Mouse (Mus musculus) hindbrain, embryonic 11.5 days (tissue): ENCODE results near the gene Bglap3. TPM values are rescaled to one million over a fixed set of nuclear protein-coding genes. Genes with fewer than 3 reads are reported as not detected.

Experiments used
- ATAC-seq: fragments of 200-750 bp; cut with Nextera tagmentation; 2 replicates; pipeline ENCODE4 v1.8.0; 2017; ENCODE audit warnings: mild to moderate bottlenecking, moderate TSS enrichment, moderate library complexity; ENCODE audit not compliant: low FRiP score
- DNase-seq: peaks from one replicate; pipeline ENCODE4 v3.0.0-alpha.2; 2015; ENCODE audit warnings: low spot score
- H3K27ac ChIP-seq: fragments of 300-500 bp; sonication (generic); 2 replicates; pipeline ENCODE4 v1.5.1; 2014; ENCODE audit warnings: mild to moderate bottlenecking, low read depth, low read length
- H3K27me3 ChIP-seq: fragments of 300-500 bp; sonication (generic); 2 replicates; pipeline ENCODE4 v1.6.1; 2014; ENCODE audit warnings: mild to moderate bottlenecking, low read length, moderate library complexity, mixed read lengths; ENCODE audit not compliant: control insufficient read depth, insufficient read depth
- H3K36me3 ChIP-seq: fragments of 300-500 bp; sonication (generic); 2 replicates; pipeline ENCODE4 v1.6.1; 2014; ENCODE audit warnings: mild to moderate bottlenecking, low read length, moderate library complexity, mixed read lengths; ENCODE audit not compliant: control insufficient read depth, insufficient read depth
- H3K4me1 ChIP-seq: fragments of 300-500 bp; sonication (generic); replicated peaks from 2 replicates; pipeline ENCODE4 v1.6.1; 2014; ENCODE audit warnings: low read length, mixed read lengths; ENCODE audit not compliant: control insufficient read depth, insufficient read depth
- H3K4me2 ChIP-seq: fragments of 300-500 bp; sonication (generic); replicated peaks from 2 replicates; pipeline ENCODE4 v1.6.1; 2014; ENCODE audit warnings: mild to moderate bottlenecking, low read depth, low read length
- H3K4me3 ChIP-seq: fragments of 300-500 bp; sonication (generic); 2 replicates; pipeline ENCODE4 v1.5.1; 2014; ENCODE audit warnings: low read depth, low read length
- H3K9ac ChIP-seq: fragments of 300-500 bp; sonication (generic); 2 replicates; pipeline ENCODE4 v1.6.1; 2014; ENCODE audit warnings: low read depth, low read length
- H3K9me3 ChIP-seq: fragments of 300-500 bp; sonication (generic); 2 replicates; pipeline ENCODE4 v1.6.1; 2016; ENCODE audit warnings: low read length; ENCODE audit not compliant: control insufficient read depth
- WGBS: fragments of 180-500 bp; shearing (Covaris S2); extraction: QIAGEN DNeasy Blood & Tissue Kit; methylation state at CpG from one replicate; pipeline ENCODE4 v1.1.7; 2014; 5-methylcytosine and 5-hydroxymethylcytosine counted together
- polyA plus RNA-seq: library from polyadenylated mRNA; unstranded; fragments of >200 nt; fragmentation: Nextera tagmentation; extraction: Ambion mirVana; gene quantifications from 2 replicates; pipeline ENCODE4 v1.2.1, GENCODE M21; 2014

The Bglap3 gene
- polyA plus RNA-seq, 1 experiment from 2014 or later = 0.26 TPM

- Histone ChIP-seq H3K9ac (peak within 1 kb of the TSS; percentile 90), H3K9me3 (no peaks in the 10 kb centered on the region), H3K4me1 (peaks cover 2% of the 10 kb centered on the region), H3K27ac (peak within 1 kb of the TSS; percentile 82), H3K36me3 (no peaks in the 10 kb centered on the region; the same call in none of the 2 replicates), H3K4me3 (peak within 1 kb of the TSS; percentile 65), H3K27me3 (no peaks in the 10 kb centered on the region), H3K4me2 (peak within 1 kb of the TSS; percentile 74)
- DNase-seq = peak; percentile 89
- ATAC-seq = peak; percentile 94
- under 1% methylated on average over 54 of the region's 54 CpGs for WGBS
Measured at GRCm38 (mm10) chr3:88409741-88410644, 37.5 kb upstream of the Bglap3 start, which contains the start of gene Pmf1. Pmf1 (minus strand) TSS chr3:88410331.

- Histone ChIP-seq H3K4me3 (peak overlapping the region; percentile 65), H3K27me3 (no peaks in the 10 kb centered on the region), H3K36me3 (peaks cover under 1% of the 10 kb centered on the region), H3K9ac (peak overlapping the region; percentile 90; the same call in 1 of the 2 replicates), H3K27ac (no peak overlapping the region), H3K4me1 (peaks cover 2% of the 10 kb centered on the region), H3K4me2 (peak overlapping the region; percentile 74), H3K9me3 (no peaks in the 10 kb centered on the region)
- WGBS = 61% methylated on average over 5 of the region's 5 CpGs
- no peak for DNase-seq
- no peak for ATAC-seq
Measured at GRCm38 (mm10) chr3:88408953-88409352, 36.4 kb upstream of the Bglap3 start.

GRCm38 (mm10) chr3:88407529-88407928, 35.0 kb upstream of the Bglap3 start:
- ATAC-seq (no peak), DNase-seq (no peak)
- Histone ChIP-seq H3K36me3 (peaks cover 2% of the 10 kb centered on the region; the same call in 1 of the 2 replicates), H3K27ac (no peak overlapping the region), H3K9ac (no peak overlapping the region), H3K4me3 (no peak overlapping the region), H3K4me2 (no peak overlapping the region), H3K27me3 (no peaks in the 10 kb centered on the region), H3K9me3 (no peaks in the 10 kb centered on the region), H3K4me1 (peaks cover 2% of the 10 kb centered on the region)
- WGBS = 62% methylated on average over 7 of the region's 7 CpGs

- WGBS = 0% methylated on average over 2 of the region's 2 CpGs
- Histone ChIP-seq H3K9me3 (no peaks in the 10 kb centered on the region), H3K27ac (no peak overlapping the region), H3K4me1 (peaks cover 2% of the 10 kb centered on the region), H3K36me3 (0 out of 2 replicates have a peak, but pooled peaks cover 2% of the 10 kb centered on the region), H3K27me3 (no peaks in the 10 kb centered on the region), H3K4me2 (no peak overlapping the region), H3K9ac (no peak overlapping the region), H3K4me3 (no peak overlapping the region)
- DNase-seq (peak; percentile 85), ATAC-seq (no peak; the same call in 1 of the 2 replicates)
Measured at GRCm38 (mm10) chr3:88407090-88407489, 34.5 kb upstream of the Bglap3 start.

- Histone ChIP-seq H3K36me3 (0 out of 2 replicates have a peak, but pooled peaks cover 2% of the 10 kb centered on the region), H3K9me3 (no peaks in the 10 kb centered on the region), H3K4me3 (no peak overlapping the region), H3K27ac (no peak overlapping the region), H3K9ac (no peak overlapping the region), H3K4me2 (no peak overlapping the region), H3K4me1 (peaks cover 1% of the 10 kb centered on the region; the same call in 1 of the 2 replicates), H3K27me3 (no peaks in the 10 kb centered on the region)
- DNase-seq = no peak
- ATAC-seq = no peak
- 94% methylated on average over 10 of the region's 10 CpGs for WGBS
Measured at GRCm38 (mm10) chr3:88403522-88404230, 31.1 kb upstream of the Bglap3 start.

GRCm38 (mm10) chr3:88398666-88399065, 26.1 kb upstream of the Bglap3 start:
- H3K9me3 ChIP-seq = no peaks in the 10 kb centered on the region
- H3K9ac ChIP-seq = no peak overlapping the region
- H3K4me1 ChIP-seq = no peaks in the 10 kb centered on the region
- ATAC-seq (no peak), DNase-seq (no peak)
- H3K27me3 ChIP-seq = no peaks in the 10 kb centered on the region
- no peak overlapping the region for H3K27ac ChIP-seq
- 67% methylated on average over 2 of the region's 2 CpGs for WGBS
- no peak overlapping the region for H3K4me3 ChIP-seq
- H3K36me3 ChIP-seq = no peaks in the 10 kb centered on the region
- H3K4me2 ChIP-seq = no peak overlapping the region

- Histone ChIP-seq H3K9me3 (no peaks in the 10 kb centered on the region), H3K36me3 (no peaks in the 10 kb centered on the region), H3K27me3 (no peaks in the 10 kb centered on the region), H3K27ac (no peak overlapping the region), H3K4me1 (no peaks in the 10 kb centered on the region), H3K4me3 (no peak overlapping the region), H3K4me2 (no peak overlapping the region), H3K9ac (no peak overlapping the region)
- 93% methylated on average over 8 of the region's 8 CpGs for WGBS
- DNase-seq = no peak
- no peak for ATAC-seq
Measured at GRCm38 (mm10) chr3:88395742-88396141, 23.2 kb upstream of the Bglap3 start.

- no peak overlapping the region for H3K4me3 ChIP-seq
- H3K4me2 ChIP-seq = no peak overlapping the region
- no peaks in the 10 kb centered on the region for H3K36me3 ChIP-seq
- no peak for ATAC-seq
- H3K9ac ChIP-seq = no peak overlapping the region
- no peaks in the 10 kb centered on the region for H3K4me1 ChIP-seq
- no peaks in the 10 kb centered on the region for H3K9me3 ChIP-seq
- no peaks in the 10 kb centered on the region for H3K27me3 ChIP-seq
- DNase-seq = no peak
- WGBS = 95% methylated on average over 6 of the region's 6 CpGs
- no peak overlapping the region for H3K27ac ChIP-seq
Measured at GRCm38 (mm10) chr3:88395288-88395687, 22.7 kb upstream of the Bglap3 start.
